Mouse (Mus musculus) c-Kit-negative CD71-positive TER-119-positive erythroid progenitor cells, embryonic 14.5 days (primary cell): Measurements from ENCODE around the gene Sox5.

Source experiments
- DNase-seq: peaks from one replicate; pipeline ENCODE4 v3.0.0-alpha.2; 2013; ENCODE audit warnings: low read depth, low spot score

Gene Sox5

DNA sequence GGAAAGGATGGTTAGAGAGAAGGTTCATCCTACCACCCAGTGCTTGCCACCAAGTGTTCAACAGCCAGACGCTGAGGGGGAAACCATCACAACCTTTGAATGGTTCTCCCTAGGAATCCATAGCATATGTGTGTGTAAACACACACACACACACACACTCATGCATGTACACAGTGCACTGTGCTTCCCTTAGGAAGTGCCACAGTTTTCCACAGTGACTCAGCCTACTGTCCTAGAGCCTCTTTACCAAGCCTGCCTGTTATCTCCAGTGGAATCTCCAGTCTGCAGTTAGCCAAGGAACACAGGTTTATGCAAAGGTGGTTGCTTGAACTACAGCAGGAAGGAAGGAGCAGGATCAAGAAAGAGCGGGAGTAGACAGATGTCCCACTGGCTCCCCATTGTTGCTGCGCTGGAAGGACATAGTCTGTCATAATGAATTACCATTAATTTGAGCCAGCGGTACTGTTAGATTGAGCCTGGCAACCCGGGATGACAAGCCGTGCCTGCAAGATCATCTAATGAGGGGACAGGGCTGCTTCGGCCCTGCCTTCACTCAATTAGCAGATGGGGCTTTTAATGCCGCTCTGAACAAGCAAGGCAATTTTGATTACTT lies 335.9 kb downstream of the Sox5 start:
- DNase-seq, result no peak

DNA sequence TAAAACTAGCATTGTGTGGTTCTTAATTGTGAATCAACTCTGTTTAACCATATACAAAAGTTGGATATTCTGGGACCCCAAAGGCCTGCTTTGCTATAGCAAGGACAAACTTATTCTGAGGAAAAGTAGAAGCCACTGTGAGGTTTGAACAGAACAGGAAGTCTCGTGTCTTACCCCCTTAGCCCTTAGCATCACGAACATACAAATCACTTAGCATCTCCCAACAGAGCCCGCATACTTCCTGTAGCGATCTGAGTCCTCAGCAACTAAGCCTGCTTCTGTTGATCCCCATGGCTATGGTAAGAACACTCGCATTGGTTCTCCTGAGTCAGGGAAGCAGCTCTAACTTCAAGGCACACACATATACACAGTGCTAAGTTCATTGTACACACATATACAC lies 337.4 kb downstream of the Sox5 start:
- no peak for DNase-seq

DNA sequence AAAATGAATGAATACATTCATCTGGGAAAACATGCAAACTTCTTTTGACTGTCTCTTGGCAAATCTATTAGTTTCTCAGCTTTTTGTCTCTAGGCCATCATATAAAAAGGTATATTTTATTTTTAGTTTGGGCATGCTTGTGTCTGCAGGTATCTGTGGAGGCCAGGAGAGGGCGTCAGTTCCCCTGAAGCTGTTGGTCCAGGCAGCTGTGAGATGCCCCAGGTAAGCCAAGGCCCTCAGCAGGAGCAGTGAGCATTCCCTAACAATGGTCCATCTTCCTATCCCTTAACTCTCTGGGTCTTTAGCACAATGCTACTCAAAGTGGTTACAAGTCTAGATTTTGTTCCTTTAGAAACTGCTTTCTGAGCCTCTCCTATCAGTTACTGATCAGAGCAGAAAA lies 338.1 kb downstream of the Sox5 start:
- no peak for DNase-seq

DNA sequence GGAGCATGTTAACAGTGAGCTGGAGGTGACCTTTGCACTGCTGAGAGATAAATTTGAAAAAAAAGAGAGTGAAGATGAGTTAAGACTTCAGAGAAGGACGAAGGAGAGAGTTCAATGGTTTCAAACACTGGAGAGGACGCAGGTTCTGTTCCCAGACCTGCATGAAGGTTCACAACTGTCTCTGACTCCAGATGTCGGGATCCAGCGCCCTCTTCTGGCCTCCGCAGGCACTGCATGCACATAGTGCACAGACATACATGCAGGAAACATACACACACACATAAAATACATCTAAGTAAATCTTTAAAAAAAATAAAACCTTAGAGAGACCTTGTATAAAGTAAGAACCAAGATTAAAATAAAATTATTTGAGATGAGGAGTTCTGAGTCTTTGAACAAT lies 352.5 kb downstream of the Sox5 start:
- DNase-seq, result no peak

DNA sequence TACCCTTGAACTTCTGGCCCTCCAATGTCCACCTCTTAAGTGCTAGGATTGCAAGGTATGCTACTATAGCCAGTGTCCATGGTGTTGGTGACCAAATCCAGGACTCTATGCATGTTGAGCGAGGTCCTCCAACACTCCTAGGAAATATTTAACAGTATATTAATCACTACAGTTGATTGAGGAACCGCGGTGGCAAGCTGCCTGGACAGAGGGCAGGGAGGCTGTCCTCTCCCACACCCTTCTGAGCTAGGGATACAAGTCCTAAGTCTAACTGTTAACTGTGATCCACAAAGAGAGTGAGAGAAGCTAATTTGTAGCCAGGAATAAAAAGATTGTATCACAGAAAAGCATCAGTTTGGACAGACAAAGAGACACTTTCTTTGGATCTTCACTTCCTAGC lies 373.7 kb downstream of the Sox5 start:
- no peak for DNase-seq

DNA sequence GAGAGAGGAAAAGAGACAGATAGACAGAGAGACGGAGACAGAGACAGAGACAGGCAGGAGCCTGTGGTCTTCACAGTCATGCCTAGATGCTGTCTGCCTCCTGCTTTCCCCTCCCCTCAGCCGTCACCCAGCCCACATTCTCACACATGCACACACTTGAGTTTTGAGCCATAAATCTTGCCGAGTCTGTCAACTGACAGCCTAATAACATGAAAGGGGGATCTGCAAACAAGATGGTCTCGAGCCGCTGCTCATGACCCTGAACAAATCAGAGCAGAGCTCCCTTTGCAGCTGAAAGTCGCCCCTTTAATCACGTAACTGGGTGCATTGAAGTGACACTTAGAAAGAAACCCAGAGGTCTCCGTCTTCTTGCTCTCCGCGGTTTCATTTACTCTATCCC lies 383.7 kb downstream of the Sox5 start:
- DNase-seq, result no peak

DNA sequence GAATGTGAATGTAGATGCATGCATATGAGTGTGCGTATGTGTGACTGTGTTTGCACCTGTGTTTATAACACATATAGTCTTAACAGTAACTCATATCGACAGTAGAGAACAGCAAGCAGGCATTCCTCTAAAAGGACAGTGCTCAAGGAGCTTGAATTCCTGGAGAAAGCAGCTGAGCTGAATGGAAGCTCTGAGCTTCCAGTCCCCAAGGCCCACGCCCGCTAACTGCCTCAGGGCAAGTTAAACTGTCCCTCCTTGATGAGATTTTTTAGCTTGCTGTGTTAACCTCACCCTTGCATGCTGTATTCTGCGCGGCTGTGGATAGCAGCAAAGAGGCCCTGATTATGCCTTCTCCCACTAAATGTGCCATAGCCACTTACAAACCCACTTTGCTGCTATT lies 388.6 kb downstream of the Sox5 start:
- DNase-seq, result no peak

DNA sequence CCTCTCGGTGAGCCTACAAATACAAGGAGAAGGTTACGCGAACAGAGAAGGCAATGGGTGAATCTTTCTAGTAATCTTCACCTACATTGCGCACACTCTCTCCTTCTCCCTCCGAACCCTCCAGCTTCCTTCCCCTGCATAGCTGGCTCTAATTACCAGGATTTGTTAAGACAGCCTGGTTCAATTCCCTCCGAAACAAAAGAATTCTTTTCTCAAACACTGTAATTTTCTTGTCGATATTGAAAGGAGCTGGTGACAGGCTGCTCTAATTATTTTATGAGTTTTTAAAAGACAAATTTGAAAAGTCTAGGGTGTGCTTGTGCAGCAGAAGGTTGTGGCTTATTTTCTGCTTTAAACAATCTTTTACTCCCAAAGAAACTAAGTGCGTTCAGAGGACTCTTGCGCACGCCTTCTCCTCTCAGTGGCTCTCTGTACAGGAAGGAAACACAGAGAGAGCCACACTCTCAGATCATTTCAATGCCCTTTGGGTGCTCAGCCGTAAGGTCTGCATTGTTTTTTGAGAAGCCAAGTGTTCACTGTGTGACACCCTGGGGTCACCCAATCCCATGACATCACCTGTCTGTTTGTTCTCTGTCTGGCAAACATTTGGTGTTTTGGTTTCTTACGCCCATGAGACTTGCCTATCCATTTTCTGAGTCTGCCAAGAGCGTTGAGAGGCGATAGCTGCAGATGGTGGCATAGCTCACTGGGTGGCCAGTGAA lies 392.3 kb downstream of the Sox5 start:
- no peak for DNase-seq

DNA sequence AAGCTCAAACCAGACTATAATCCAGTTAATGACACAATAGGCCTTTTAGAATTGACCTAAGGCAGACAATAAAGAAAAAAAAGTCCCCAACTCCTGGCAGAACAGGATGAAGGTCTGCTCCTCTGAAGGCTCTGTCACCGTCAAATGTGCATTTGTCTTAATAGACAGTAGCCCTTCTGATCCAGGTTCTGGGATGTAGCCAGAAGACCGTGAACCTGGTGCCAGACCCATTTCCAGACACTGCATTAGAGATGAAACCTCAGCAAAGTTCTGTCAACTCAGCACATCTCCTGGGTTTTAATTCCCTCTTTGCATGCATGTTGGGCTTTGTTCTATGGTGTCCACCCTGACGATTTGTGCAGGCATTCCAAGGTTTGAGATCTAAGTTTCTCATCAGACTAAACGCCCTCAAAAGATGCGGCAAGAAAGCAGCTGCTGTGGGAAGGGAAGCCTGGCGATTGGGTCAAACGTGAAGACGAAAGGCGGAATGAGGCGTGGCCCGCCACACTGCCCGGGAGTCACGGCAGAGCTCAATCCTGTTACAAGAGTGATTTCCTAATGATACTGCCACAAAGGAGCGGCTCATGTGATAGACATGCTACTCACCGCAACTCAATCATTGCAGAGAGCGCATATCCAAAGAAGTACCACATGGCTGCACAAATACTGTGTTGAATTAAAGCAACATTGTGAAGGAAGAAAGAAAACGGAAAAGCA lies 394.1 kb downstream of the Sox5 start:
- no peak for DNase-seq

DNA sequence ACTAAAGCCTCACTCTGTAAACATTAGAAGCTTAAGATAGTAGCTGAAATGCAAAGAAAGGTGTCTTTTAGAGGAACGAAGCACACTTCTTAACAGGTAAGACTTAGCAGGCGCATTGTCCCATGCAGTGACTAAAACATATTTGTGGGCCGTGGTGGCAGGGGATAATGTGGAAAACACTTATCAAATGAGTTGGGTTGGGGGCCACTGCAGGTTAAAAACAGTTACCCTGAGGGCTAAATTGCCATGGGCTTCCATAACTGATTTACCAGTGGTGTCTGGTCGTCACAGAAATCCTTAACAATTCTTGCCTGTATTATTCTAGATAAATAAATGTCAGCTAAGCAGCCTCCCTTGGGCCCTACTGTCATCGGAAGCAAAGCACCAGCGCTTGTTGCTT lies 401.1 kb downstream of the Sox5 start:
- no peak for DNase-seq

DNA sequence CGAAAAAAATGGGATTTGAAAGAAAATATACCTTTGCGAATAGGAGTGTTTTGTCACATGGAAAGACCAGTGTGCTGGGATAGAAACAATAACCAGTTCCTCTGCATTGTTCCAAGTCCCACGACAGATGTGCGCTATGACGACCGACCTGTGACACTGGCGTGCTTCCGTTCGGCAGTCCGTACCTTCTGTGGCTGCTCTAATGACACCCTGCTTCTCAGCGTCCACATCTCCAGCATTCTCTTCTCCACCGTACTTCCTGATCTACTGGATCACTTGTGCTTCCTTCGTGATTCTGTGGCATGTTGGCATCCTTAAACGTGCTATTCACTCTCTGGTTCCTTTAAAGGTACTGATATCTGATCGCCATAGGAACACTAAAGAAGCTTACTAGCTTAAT lies 401.6 kb downstream of the Sox5 start:
- DNase-seq, result no peak

DNA sequence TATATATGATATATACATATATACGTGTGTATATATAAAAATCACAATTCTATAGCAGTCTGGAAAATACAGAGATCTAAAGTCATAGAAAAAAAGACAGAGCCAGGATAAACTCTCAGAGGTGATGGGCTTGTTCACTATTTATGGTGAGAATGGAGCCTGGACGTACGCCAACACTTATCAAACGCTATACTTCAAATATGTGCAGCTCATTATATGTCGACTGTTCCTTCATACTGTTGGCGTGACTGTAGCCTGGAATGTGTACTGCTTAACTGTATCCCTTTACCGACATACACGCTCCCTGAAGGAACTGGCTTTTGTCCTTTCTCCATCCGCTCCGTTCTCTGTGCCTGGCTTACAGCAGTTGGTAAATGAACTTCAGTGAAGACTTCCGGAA lies 407.0 kb downstream of the Sox5 start:
- DNase-seq, result no peak

DNA sequence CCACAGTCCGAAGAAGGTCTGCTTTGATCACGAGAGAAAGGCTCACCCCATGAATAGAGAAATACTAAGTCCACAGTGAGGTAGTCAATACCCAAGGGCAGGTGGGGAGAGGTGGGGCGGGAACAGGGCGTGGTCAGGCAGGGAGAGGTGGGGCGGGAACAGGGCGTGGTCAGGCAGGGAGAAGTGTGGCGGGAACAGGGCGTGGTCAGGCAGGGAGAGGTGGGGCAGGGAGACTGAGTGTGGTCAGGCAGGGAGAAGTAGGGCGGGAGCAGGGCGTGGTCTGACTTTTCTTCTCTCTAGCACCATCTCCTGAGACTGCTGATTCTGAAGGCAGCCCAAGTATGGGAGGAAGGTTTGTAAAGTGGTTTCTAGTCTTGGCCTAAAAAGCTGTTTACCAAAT lies 411.1 kb downstream of the Sox5 start:
- DNase-seq, result peak; percentile 29

DNA sequence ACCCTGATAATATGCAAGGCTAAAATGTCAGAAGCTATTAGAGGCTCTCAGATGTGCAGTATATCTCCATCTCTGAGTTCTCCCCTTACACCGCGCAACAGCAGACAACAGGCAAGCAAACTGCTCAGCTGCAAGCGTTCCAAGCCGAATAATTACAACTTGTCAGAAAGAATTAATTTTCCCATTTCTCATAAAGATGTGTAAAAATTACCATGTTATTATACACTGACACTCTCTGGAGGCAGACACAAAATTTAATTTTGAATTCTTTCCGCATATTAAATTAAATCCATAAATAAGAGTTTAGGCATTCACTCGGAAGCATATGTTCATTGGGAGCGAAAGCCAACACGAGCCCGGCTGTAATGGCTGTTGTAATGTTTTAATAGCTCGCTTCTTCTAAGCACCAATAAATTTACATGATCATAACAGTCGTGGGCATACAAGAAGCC lies 414.1 kb downstream of the Sox5 start:
- no peak for DNase-seq

DNA sequence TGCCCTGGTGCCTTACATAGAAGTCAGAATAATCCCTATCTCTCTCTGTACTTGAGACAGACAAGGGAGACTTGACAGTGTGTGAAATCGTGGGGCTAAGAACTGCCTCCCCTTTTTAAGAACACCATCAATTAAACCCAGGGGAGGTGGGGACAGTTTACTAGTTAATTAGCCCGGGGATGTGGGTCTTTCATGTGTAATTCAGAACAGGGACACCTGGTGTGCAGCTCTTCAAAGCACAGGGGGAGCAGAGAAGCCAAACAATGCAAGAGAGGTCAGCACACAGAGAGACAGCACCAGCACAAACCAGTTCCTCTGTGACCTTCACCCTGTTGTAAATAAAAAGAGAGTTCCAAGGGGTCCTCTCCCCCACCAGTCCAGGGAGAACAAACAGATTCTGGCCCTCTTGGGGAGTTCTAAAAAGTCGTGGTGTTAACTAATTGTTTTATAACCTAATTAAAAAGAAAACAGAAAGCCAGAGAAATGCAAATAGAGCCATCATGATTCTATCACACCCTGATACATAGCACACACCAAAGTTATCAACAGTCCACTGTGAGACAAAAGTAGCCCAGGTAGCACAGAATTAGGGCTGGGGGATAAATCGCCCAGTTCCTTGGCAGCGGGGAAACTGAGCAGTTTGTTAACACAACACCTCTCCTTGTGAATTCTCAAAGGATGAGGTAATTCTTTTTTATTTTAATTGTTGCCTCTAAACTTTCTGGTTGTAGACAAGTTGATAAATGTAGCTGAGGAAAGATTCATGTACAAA lies 420.3 kb downstream of the Sox5 start:
- no peak for DNase-seq

DNA sequence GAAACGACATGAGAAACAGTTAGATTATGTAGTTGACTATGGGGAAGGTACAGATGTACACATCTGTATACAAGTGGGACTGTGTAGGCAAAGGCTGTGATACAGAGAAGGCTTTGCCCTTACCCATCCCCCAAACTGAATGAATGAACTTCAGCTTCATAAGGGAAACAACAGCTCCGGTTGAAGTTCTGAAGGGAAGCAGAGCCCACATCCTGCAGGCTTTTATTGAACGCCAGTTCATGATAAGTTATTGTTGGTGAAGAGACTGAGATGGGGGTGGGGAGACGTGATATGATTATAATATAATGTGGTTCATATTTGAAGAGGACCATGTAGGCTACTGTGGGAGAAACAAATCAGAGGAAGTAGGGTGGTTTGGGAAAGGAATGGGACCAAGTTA lies 424.7 kb downstream of the Sox5 start:
- no peak for DNase-seq

DNA sequence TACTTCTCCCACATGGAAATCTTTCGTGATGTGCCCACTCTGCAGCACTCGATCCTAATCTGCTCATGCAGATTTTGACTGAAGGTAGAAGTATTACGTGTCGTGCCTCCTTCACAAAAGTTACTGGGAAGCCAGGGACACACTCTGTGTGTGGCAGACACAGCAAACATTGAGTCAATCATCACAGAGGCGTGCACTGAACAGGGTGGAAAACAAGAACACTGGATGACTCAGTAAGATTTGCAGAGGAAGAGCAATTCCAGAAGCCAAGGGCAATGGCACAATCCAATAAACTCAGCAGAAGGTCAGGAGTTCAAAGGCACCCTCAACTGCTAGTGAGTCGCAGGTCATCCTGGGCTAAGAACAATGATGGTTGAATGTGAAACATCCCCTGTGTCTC lies 430.7 kb downstream of the Sox5 start:
- no peak for DNase-seq

DNA sequence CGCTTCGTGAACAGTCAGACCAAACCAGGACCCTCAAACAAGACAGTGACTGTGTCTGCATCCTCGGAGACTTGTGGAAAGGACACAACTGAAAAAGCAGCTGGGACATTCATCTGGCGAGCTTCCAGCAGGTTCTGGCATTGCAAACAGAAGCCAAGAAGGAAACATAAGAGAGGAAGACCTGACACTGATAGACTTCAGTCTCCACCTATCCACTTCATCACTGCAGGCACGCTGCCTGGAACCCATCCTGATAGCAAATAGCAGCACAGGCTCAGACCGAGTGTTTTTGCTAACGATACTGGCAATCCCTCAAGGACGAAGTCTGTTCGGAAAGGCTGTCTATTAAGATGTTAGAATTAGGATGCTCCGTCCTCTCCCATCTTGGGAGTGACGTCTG lies 438.4 kb downstream of the Sox5 start:
- DNase-seq, result no peak

DNA sequence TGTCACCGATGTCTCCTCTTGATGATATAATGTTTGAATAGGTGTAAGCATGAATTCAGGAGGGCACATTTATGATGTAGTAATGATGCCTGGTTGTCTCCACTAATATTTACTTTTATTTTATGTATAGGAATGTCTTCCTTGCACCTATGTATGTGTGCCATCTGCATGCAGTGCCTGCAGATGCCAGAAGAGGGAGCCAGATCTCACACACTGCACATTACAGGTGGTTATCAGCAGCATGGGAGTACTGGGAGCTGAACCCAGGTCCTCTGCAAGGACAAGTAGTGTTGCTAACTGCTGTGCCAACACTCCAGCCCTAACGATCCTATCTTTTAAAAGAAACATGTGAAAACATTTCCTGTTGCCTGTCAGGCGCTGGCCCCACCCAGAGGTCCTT lies 442.2 kb downstream of the Sox5 start:
- DNase-seq, result no peak

DNA sequence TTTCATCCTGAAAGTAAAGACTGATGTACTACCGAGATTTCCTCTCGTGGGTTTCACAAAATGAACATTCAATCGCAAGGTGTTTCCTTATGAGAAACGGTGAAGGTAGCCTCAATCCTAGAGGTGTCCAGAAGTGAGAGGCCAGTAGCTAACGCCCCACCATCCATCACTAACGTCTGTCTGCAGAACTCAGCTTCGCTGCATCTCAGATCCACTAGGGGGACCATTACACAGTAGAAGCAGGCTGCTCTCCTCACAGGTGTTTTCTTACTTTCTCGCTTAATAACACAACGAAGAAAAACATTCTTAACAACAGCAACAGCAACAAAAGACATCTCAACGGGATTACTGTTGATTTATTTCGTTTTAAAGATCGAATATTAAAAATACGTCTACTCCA lies 442.8 kb downstream of the Sox5 start:
- DNase-seq, result no peak

DNA sequence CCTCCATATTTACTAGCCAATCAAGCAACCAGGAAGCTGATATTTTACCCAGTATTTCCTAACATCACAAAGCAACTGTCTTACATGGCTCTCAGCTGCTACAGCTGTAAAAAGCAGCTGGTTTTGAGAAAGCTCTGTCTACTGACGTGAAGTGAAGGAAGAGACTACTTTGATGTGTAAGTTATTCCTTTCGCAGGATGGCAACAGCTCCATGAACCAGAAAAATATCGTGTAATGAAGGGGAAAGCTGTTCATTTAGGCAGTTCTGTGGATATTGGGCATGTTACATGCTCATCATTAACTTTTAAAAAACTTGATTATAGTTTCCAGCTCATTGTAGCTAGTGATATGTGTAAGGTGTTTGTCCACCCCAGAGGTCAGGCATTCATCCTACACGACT lies 443.6 kb downstream of the Sox5 start:
- no peak for DNase-seq

DNA sequence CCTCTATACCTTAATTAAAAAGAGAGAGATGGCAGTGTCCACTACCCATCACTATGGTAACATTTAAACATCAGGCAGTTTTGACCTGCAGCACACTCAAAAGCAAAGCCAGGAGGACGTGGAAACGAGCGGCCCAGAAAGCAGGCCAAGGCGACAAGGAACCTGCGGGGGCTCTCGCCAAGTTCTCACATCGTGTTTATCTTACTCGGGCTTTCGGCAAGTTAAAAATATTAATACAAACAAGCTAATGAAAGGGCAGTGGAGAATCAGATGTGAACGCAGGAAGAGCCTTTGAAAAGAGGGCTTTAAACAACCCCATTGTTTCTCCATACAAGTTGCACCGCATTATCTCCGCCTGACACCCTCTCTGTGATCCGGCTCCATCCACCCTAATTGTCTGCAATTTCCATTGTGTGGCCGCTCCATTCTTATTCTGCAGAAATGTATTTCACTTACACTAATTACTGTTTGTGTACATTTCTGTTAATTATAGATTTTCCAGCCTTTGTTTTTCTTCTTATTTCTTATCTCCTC lies 444.3 kb downstream of the Sox5 start:
- DNase-seq, result no peak
